Mouse (Mus musculus) olfactory bulb, adult 2 months (tissue): Measurements from ENCODE around the gene Cfap57.

Experiments
- CTCF ChIP-seq: fragments of 200-500 bp; IDR thresholded peaks from 2 replicates; pipeline ENCODE4 v1.5.1; 2012; ENCODE audit warnings: low read depth, mild to moderate bottlenecking, low read length, moderate library complexity; ENCODE audit not compliant: insufficient read depth
- POLR2A ChIP-seq: fragments of 200-500 bp; IDR thresholded peaks from 2 replicates; pipeline ENCODE4 v1.6.1; 2012; ENCODE audit warnings: mild to moderate bottlenecking, low read depth, low read length, moderate library complexity; ENCODE audit not compliant: insufficient read depth

GRCm38 (mm10) chr4:118581508-118581907 is 39.1 kb downstream of the Cfap57 start:
- no peak for TF ChIP-seq CTCF
- no peak for TF ChIP-seq POLR2A
